Mouse (Mus musculus): ENCODE data around the gene Zfyve28.

Zfyve28 gene

GRCm38 (mm10) chr5:34295141-34295540, 6.9 kb upstream of the Zfyve28 start:
- POLR2A ChIA-PET, result interaction anchor here in 3 of 4 experiments (0.7 to 2.4 kb wide), 5 partner anchors 9 to 304 kb away, joined by 3 to 9 read pairs (median 5); partner anchors contain the start of gene Rnf4 (in 2 of the 3)
- CTCF ChIA-PET, result interaction anchor here in 2 of 4 experiments (0.7 to 1.6 kb wide), 3 partner anchors 12 to 494 kb away, joined by 3 to 4 read pairs (median 4); partner anchors contain the start of gene Rnf4 (in 1 of the 2)

- ChIA-PET CTCF (interaction anchor here (0.5 to 1.6 kb wide), 9 partner anchors 12 to 494 kb away, joined by 3 to 8 read pairs (median 4); partner anchors contain the start of gene Rnf4 (in 1 of the 4)), POLR2A (interaction anchor here (0.6 to 2.4 kb wide), 9 partner anchors 9 to 303 kb away, joined by 3 to 9 read pairs (median 3); partner anchors contain the start of gene Rnf4 (in 2 of the 4))
These were observed 6.4 kb upstream of the Zfyve28 start for GRCm38 (mm10) chr5:34294696-34295095.

- ChIA-PET CTCF (interaction anchor here (0.5 to 1.5 kb wide), 8 partner anchors 21 to 883 kb away, joined by 3 to 5 read pairs (median 4); no protein-coding TSS in a partner anchor), POLR2A (interaction anchor here in 3 of 4 experiments (0.7 to 2.4 kb wide), 5 partner anchors 30 to 366 kb away, joined by 3 to 9 read pairs (median 3); partner anchors contain the start of genes Fam193a (in 1 of the 3), Nop14 (in 1 of the 3) and Rnf4 (in 1 of the 3))
These were observed 5.1 kb upstream of the Zfyve28 start for GRCm38 (mm10) chr5:34293363-34293762.

GRCm38 (mm10) chr5:34289286-34289685, 1.0 kb upstream of the Zfyve28 start:
- CTCF ChIA-PET, result interaction anchor here in 2 of 4 experiments (0.6 to 1.2 kb wide), 3 partner anchors 78 to 525 kb away, joined by 3 to 5 read pairs (median 4); no protein-coding TSS in a partner anchor

GRCm38 (mm10) chr5:34287838-34288145, 457 bp downstream of the Zfyve28 start:
- CTCF ChIA-PET, result interaction anchor here in 2 of 4 experiments (1.5 to 2.2 kb wide), 2 partner anchors 14 to 82 kb away, joined by 3 to 5 read pairs; partner anchors contain the start of gene Fam193a (in 1 of the 2)
- POLR2A ChIA-PET, result interaction anchor here (0.6 to 5.3 kb wide), 17 partner anchors 8 to 817 kb away, joined by 3 to 41 read pairs (median 5); partner anchors contain the start of genes Rnf4 (in 3 of the 4), Grk4 (in 1 of the 4), Haus3 (in 1 of the 4) and Nop14 (in 1 of the 4)

More at GRCm38 (mm10) chr5:34289286-34289685, 1.0 kb upstream of the Zfyve28 start:
- POLR2A ChIA-PET, result interaction anchor here in 3 of 4 experiments (1.0 to 5.3 kb wide), 15 partner anchors 11 to 370 kb away, joined by 3 to 41 read pairs (median 5); partner anchors contain the start of genes Rnf4 (in 3 of the 3), Add1 (in 1 of the 3), Grk4 (in 1 of the 3) and Nop14 (in 1 of the 3)

- POLR2A ChIA-PET, result interaction anchor here (0.5 to 5.3 kb wide), 22 partner anchors 9 to 817 kb away, joined by 3 to 41 read pairs (median 4); partner anchors contain the start of genes Rnf4 (in 3 of the 4), Grk4 (in 1 of the 4), Haus3 (in 1 of the 4) and Nop14 (in 1 of the 4)
- CTCF ChIA-PET, result interaction anchor here in 3 of 4 experiments (0.6 to 2.2 kb wide), 4 partner anchors 14 to 1659 kb away, joined by 3 to 5 read pairs (median 4); partner anchors contain the start of genes Fam193a (in 1 of the 3) and Tnip2 (in 1 of the 3)
These were observed 1.0 kb downstream of the Zfyve28 start for GRCm38 (mm10) chr5:34287001-34287837.

- POLR2A ChIA-PET, result interaction anchor here in 3 of 4 experiments (0.5 to 5.3 kb wide), 19 partner anchors 8 to 593 kb away, joined by 3 to 41 read pairs (median 5); partner anchors contain the start of genes Rnf4 (in 2 of the 3), Nsd2 (in 1 of the 3) and Tnip2 (in 1 of the 3)
- CTCF ChIA-PET, result interaction anchor here in 2 of 4 experiments (0.6 to 2.2 kb wide), 3 partner anchors 13 to 227 kb away, joined by 3 to 5 read pairs (median 4); partner anchors contain the start of genes Fam193a (in 1 of the 2) and Tnip2 (in 1 of the 2)
These were observed 1.7 kb downstream of the Zfyve28 start for GRCm38 (mm10) chr5:34286516-34286915.

- ChIA-PET POLR2A (interaction anchor here in 3 of 4 experiments (0.6 to 4.5 kb wide), 10 partner anchors 9 to 1241 kb away, joined by 3 to 23 read pairs (median 5); partner anchors contain the start of genes Fam193a (in 1 of the 3), Rnf4 (in 1 of the 3) and Sh3bp2 (in 1 of the 3)), CTCF (interaction anchor here in 1 of 4 experiments (0.6 kb wide), 1 partner anchor 569 kb away, joined by 4 read pairs; no protein-coding TSS in a partner anchor)
These were observed 3.0 kb downstream of the Zfyve28 start for GRCm38 (mm10) chr5:34285285-34285684.

- CTCF ChIA-PET, result no interaction called here
- POLR2A ChIA-PET, result interaction anchor here in 2 of 4 experiments (0.7 to 4.5 kb wide), 8 partner anchors 8 to 502 kb away, joined by 3 to 23 read pairs (median 4); partner anchors contain the start of genes Rnf4 (in 2 of the 2), Letm1 (in 1 of the 2) and Nop14 (in 1 of the 2)
These were observed 4.0 kb downstream of the Zfyve28 start for GRCm38 (mm10) chr5:34284156-34284750.

GRCm38 (mm10) chr5:34283355-34283754, 4.9 kb downstream of the Zfyve28 start:
- POLR2A ChIA-PET, result interaction anchor here in 3 of 4 experiments (0.8 to 4.5 kb wide), 7 partner anchors 11 to 171 kb away, joined by 3 to 23 read pairs (median 4); partner anchors contain the start of gene Rnf4 (in 2 of the 3)
- CTCF ChIA-PET, result interaction anchor here in 2 of 4 experiments (0.7 to 2.3 kb wide), 2 partner anchors 11 to 47 kb away, joined by 3 to 6 read pairs; no protein-coding TSS in a partner anchor

GRCm38 (mm10) chr5:34280976-34281375, 7.3 kb downstream of the Zfyve28 start:
- ChIA-PET POLR2A (interaction anchor here in 3 of 4 experiments (0.6 to 4.5 kb wide), 9 partner anchors 8 to 379 kb away, joined by 3 to 23 read pairs (median 4); partner anchors contain the start of genes Rnf4 (in 2 of the 3), Grk4 (in 1 of the 3) and Nop14 (in 1 of the 3)), CTCF (interaction anchor here in 2 of 4 experiments (0.6 to 0.8 kb wide), 3 partner anchors 45 to 292 kb away, joined by 3 to 7 read pairs (median 3); partner anchors contain the start of gene Add1 (in 1 of the 2))

- POLR2A ChIA-PET, result interaction anchor here (0.7 to 2.7 kb wide), 11 partner anchors 9 to 381 kb away, joined by 3 to 8 read pairs (median 3); partner anchors contain the start of genes Rnf4 (in 3 of the 4), Zfyve28 (in 2 of the 4), Cfap99 (in 1 of the 4) and Grk4 (in 1 of the 4)
- CTCF ChIA-PET, result interaction anchor here in 2 of 4 experiments (0.6 to 1.3 kb wide), 3 partner anchors 9 to 274 kb away, joined by 3 to 4 read pairs (median 3); no protein-coding TSS in a partner anchor
These were observed 9.0 kb downstream of the Zfyve28 start for GRCm38 (mm10) chr5:34279214-34279613.

GRCm38 (mm10) chr5:34278058-34278457, 10.2 kb downstream of the Zfyve28 start:
- CTCF ChIA-PET, result interaction anchor here in 1 of 4 experiments (0.6 kb wide), 1 partner anchor 62 kb away, joined by 3 read pairs; no protein-coding TSS in a partner anchor

GRCm38 (mm10) chr5:34276746-34277145, 11.5 kb downstream of the Zfyve28 start:
- ChIA-PET CTCF (no interaction called here), POLR2A (interaction anchor here in 2 of 4 experiments (0.7 to 2.7 kb wide), 8 partner anchors 9 to 383 kb away, joined by 3 to 13 read pairs (median 6); partner anchors contain the start of genes Cfap99 (in 2 of the 2), Zfyve28 (in 2 of the 2), Grk4 (in 1 of the 2) and Nop14 (in 1 of the 2))

More at GRCm38 (mm10) chr5:34278058-34278457, 10.2 kb downstream of the Zfyve28 start:
- POLR2A ChIA-PET, result interaction anchor here in 3 of 4 experiments (1.1 to 2.7 kb wide), 7 partner anchors 10 to 382 kb away, joined by 3 to 8 read pairs (median 5); partner anchors contain the start of genes Zfyve28 (in 3 of the 3), Cfap99 (in 2 of the 3), Rnf4 (in 2 of the 3) and Grk4 (in 1 of the 3)

GRCm38 (mm10) chr5:34276191-34276590, 12.1 kb downstream of the Zfyve28 start:
- CTCF ChIA-PET, result no interaction called here
- POLR2A ChIA-PET, result interaction anchor here in 3 of 4 experiments (0.6 to 2.4 kb wide), 12 partner anchors 9 to 384 kb away, joined by 3 to 13 read pairs (median 4); partner anchors contain the start of genes Cfap99 (in 2 of the 3), Zfyve28 (in 2 of the 3), Grk4 (in 1 of the 3) and Nop14 (in 1 of the 3)

- ChIA-PET POLR2A (interaction anchor here in 2 of 4 experiments (0.9 to 2.4 kb wide), 8 partner anchors 11 to 239 kb away, joined by 3 to 13 read pairs (median 4); partner anchors contain the start of genes Cfap99 (in 2 of the 2), Zfyve28 (in 2 of the 2), Rnf4 (in 1 of the 2) and Tnip2 (in 1 of the 2)), CTCF (no interaction called here)
These were observed 13.5 kb downstream of the Zfyve28 start for GRCm38 (mm10) chr5:34274676-34275293.

Data from embryonic stem cell, embryonic (primary cell).